Mouse (Mus musculus) CD4-positive, CD25-positive, alpha-beta regulatory T cell, adult 9 weeks (primary cell): ENCODE results near the gene Ccdc87. TPM values are rescaled to one million over a fixed set of nuclear protein-coding genes. Genes with fewer than 3 reads are reported as not detected.

Source experiments
- polyA plus RNA-seq: library from polyadenylated mRNA; unstranded; fragments of 100-300 nt; shearing (Covaris generic); gene quantifications from one replicate; pipeline ENCODE4 v1.2.1, GENCODE M21; 2017

Gene Ccdc87
- 0.09 TPM for polyA plus RNA-seq

GRCm38 (mm10) chr19:4839149-4839548 lies at the start of gene Ccdc87, which contains the start of gene Ccs:
Gene Ccdc87 (plus strand): TSS chr19:4839366.
Gene Ccs (minus strand): TSS chr19:4839332.

GRCm38 (mm10) chr19:4793831-4794422 lies 45.2 kb upstream of the Ccdc87 start, which contains the start of gene Rbm4:
Gene Rbm4 (minus strand): TSS chr19:4793901.

GRCm38 (mm10) chr19:4811063-4811908 lies 27.9 kb upstream of the Ccdc87 start, which contains the start of the genes Gm21992 and Rbm14:
Gene Gm21992 (minus strand): TSS chr19:4811612.
Gene Rbm14 (minus strand): TSS chr19:4811634.

GRCm38 (mm10) chr19:4854552-4855469 lies 15.6 kb downstream of the Ccdc87 start, which contains the start of gene Ctsf:
Gene Ctsf (plus strand): TSS chr19:4855130.

GRCm38 (mm10) chr19:4877785-4878184 lies 38.6 kb downstream of the Ccdc87 start, which contains the start of gene Actn3:
Gene Actn3 (minus strand): TSS chr19:4877909.

GRCm38 (mm10) chr19:4878405-4879323 lies 39.5 kb downstream of the Ccdc87 start, which contains the start of gene Zdhhc24:
Gene Zdhhc24 (plus strand): TSS chr19:4878668.

Other genes with a start within 250 kb of the Ccdc87 start
- gene Lrfn4, start 223.7 kb upstream of the Ccdc87 start, polyA plus RNA-seq = 0.12 TPM
- 51.1 TPM for gene Rce1, start 213.7 kb upstream of the Ccdc87 start, polyA plus RNA-seq
- not detected for gene Gm960, start 140.7 kb upstream of the Ccdc87 start, polyA plus RNA-seq
- 0.55 TPM for gene Sptbn2, start 128.2 kb upstream of the Ccdc87 start, polyA plus RNA-seq
- gene Rbm4b, start 82.9 kb upstream of the Ccdc87 start, polyA plus RNA-seq = 52.1 TPM
- gene Rbm4, start 45.5 kb upstream of the Ccdc87 start, polyA plus RNA-seq = 58.4 TPM
- gene Gm21992, start 27.8 kb upstream of the Ccdc87 start, polyA plus RNA-seq = 28.0 TPM
- 67.0 TPM for gene Rbm14, start 27.7 kb upstream of the Ccdc87 start, polyA plus RNA-seq
- gene Ccs, start within 50 bp of the Ccdc87 start, polyA plus RNA-seq = 165 TPM
- gene Ctsf, start 15.8 kb downstream of the Ccdc87 start, polyA plus RNA-seq = 4.7 TPM
- 0.12 TPM for gene Actn3, start 38.5 kb downstream of the Ccdc87 start, polyA plus RNA-seq
- 5.9 TPM for gene Zdhhc24, start 39.3 kb downstream of the Ccdc87 start, polyA plus RNA-seq
- 0.76 TPM for gene Bbs1, start 67.3 kb downstream of the Ccdc87 start, polyA plus RNA-seq
- 136 TPM for gene Dpp3, start 88.9 kb downstream of the Ccdc87 start, polyA plus RNA-seq
- 0.53 TPM for gene Peli3, start 103.8 kb downstream of the Ccdc87 start, polyA plus RNA-seq
- gene Mrpl11, start 122.8 kb downstream of the Ccdc87 start, polyA plus RNA-seq = 80.2 TPM
- gene Npas4, start 150.9 kb downstream of the Ccdc87 start, polyA plus RNA-seq = 1.1 TPM
- gene Slc29a2, start 184.5 kb downstream of the Ccdc87 start, polyA plus RNA-seq = 2.7 TPM
- 17.2 TPM for gene B4gat1, start 199.5 kb downstream of the Ccdc87 start, polyA plus RNA-seq
- 1.9 TPM for gene AC124502.3, start 199.5 kb downstream of the Ccdc87 start, polyA plus RNA-seq
- 109 TPM for gene Brms1, start 202.0 kb downstream of the Ccdc87 start, polyA plus RNA-seq
- gene Rin1, start 211.1 kb downstream of the Ccdc87 start, polyA plus RNA-seq = 0.30 TPM
- gene Cd248, start 228.7 kb downstream of the Ccdc87 start, polyA plus RNA-seq = not detected
- not detected for gene Tmem151a, start 246.2 kb downstream of the Ccdc87 start, polyA plus RNA-seq
- 86.1 TPM for gene Yif1a, start 249.2 kb downstream of the Ccdc87 start, polyA plus RNA-seq